Mouse (Mus musculus) G1E (cell line): Measurements from ENCODE around the gene Pomt2.

Source experiments
- CTCF ChIP-seq: IDR thresholded peaks from 2 replicates; pipeline ENCODE4 v1.5.1; 2012; ENCODE audit warnings: low read depth, low read length, inconsistent platforms, mixed read lengths
- GATA2 ChIP-seq: IDR thresholded peaks from 2 replicates; pipeline ENCODE4 v1.6.1; 2012; ENCODE audit warnings: low read depth, low read length, inconsistent platforms, borderline replicate concordance
- POLR2AphosphoS5 ChIP-seq: IDR thresholded peaks from 2 replicates; pipeline ENCODE4 v1.6.1; 2012; ENCODE audit warnings: low read depth, low read length, inconsistent platforms; ENCODE audit not compliant: insufficient replicate concordance

DNA sequence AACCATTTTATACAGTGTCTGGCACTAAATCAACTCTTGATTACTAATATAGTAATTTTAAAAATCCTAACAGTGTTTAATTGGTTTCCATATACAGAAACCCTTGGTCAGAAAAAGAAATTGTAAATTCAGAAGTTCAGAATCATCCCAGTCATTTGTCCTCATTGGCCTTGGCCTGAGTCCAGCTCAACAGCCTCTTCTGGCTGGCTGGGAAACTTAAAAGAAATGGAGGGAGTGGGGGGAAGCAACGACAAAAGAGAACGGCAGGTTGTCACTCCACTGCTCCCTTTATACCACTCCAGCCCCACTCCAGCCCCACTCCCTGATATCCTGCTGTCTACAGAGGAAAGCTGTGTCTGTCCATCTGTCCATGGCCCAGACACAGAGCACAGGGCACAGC, 16.6 kb downstream of the Pomt2 start:
- TF ChIP-seq CTCF (no peak), GATA2 (no peak), POLR2AphosphoS5 (no peak)
